Mouse (Mus musculus) hindbrain, postnatal 0 days (tissue): ENCODE results near the gene Diaph3. TPM values are rescaled to one million over a fixed set of nuclear protein-coding genes. Genes with fewer than 3 reads are reported as not detected.

Experiments
- ATAC-seq: fragments of 200-750 bp; cut with Nextera tagmentation; 2 replicates; pipeline ENCODE4 v1.8.0; 2017; ENCODE audit warnings: mild to moderate bottlenecking, moderate TSS enrichment, moderate library complexity
- DNase-seq: peaks from one replicate; pipeline ENCODE4 v3.0.0-alpha.2; 2015; ENCODE audit warnings: low spot score
- H3K27ac ChIP-seq: fragments of 300-500 bp; sonication (generic); 2 replicates; pipeline ENCODE4 v1.5.1; 2014; ENCODE audit warnings: mild to moderate bottlenecking
- H3K27me3 ChIP-seq: fragments of 300-500 bp; sonication (generic); 2 replicates; pipeline ENCODE4 v1.6.1; 2014; ENCODE audit warnings: low read length, mixed read lengths; ENCODE audit not compliant: insufficient read depth
- H3K36me3 ChIP-seq: fragments of 300-500 bp; sonication (generic); 2 replicates; pipeline ENCODE4 v1.6.1; 2014; ENCODE audit warnings: low read length, mixed read lengths; ENCODE audit not compliant: insufficient read depth
- H3K4me1 ChIP-seq: fragments of 300-500 bp; sonication (generic); 2 replicates; pipeline ENCODE4 v1.6.1; 2014; ENCODE audit warnings: antibody characterized with exemption, low read length, mixed read lengths; ENCODE audit not compliant: insufficient read depth
- H3K4me2 ChIP-seq: fragments of 300-500 bp; sonication (generic); 2 replicates; pipeline ENCODE4 v1.6.1; 2014; ENCODE audit warnings: low read depth, mild to moderate bottlenecking, low read length, moderate library complexity, mixed read lengths
- H3K4me3 ChIP-seq: fragments of 300-500 bp; sonication (generic); 2 replicates; pipeline ENCODE4 v1.5.1; 2014; ENCODE audit warnings: low read length
- H3K9ac ChIP-seq: fragments of 300-500 bp; sonication (generic); replicated peaks from 2 replicates; pipeline ENCODE4 v1.6.1; 2014; ENCODE audit warnings: mild to moderate bottlenecking, low read length, moderate library complexity, mixed read lengths
- H3K9me3 ChIP-seq: fragments of 300-500 bp; sonication (generic); 2 replicates; pipeline ENCODE4 v1.6.1; 2016; ENCODE audit warnings: low read length, mixed read lengths
- CTCF ChIP-seq: IDR thresholded peaks from 2 replicates; pipeline ENCODE4 v1.5.1; 2016; ENCODE audit warnings: antibody characterized with exemption, control low read depth, low read depth
- WGBS: fragments of 180-500 bp; shearing (Covaris S2); extraction: QIAGEN DNeasy Blood & Tissue Kit; methylation state at CpG from one replicate; pipeline ENCODE4 v1.1.7; 2014; 5-methylcytosine and 5-hydroxymethylcytosine counted together
- polyA plus RNA-seq: library from polyadenylated mRNA; unstranded; fragments of >200 nt; fragmentation: Nextera tagmentation; extraction: Ambion mirVana; gene quantifications from 2 replicates; pipeline ENCODE4 v1.2.1, GENCODE M21; 2015
- total RNA-seq: library from RNA; depleted of rRNA; stranded (reverse); fragments of >200 nt; gene quantifications from 2 replicates; pipeline ENCODE4 v1.2.3, GENCODE M21; 2014; rRNA removed

Diaph3 gene
- 1.1 and 2.6 TPM in 2 replicates for total RNA-seq
- polyA plus RNA-seq, result 3.3 and 5.1 TPM in 2 replicates

GRCm38 (mm10) chr14:87140963-87141486 is at the start of gene Diaph3:
Gene Diaph3 (minus strand): TSS chr14:87141235.
- TF ChIP-seq CTCF, result no peak
- Histone ChIP-seq H3K36me3 (no peaks in the 10 kb centered on the region), H3K27ac (no peak within 1 kb of the TSS), H3K4me3 (peak within 1 kb of the TSS; percentile 83), H3K4me1 (0 out of 2 replicates have a peak, but pooled peaks cover 4% of the 10 kb centered on the region), H3K27me3 (no peaks in the 10 kb centered on the region), H3K9ac (peak within 1 kb of the TSS; percentile 10), H3K4me2 (peak within 1 kb of the TSS; percentile 99), H3K9me3 (no peaks in the 10 kb centered on the region)
- peak; percentile 100 for ATAC-seq
- under 1% methylated on average over 43 of the region's 43 CpGs for WGBS
- DNase-seq, result peak; percentile 99

GRCm38 (mm10) chr14:87190685-87191084 is 49.6 kb upstream of the Diaph3 start:
- no peak overlapping the region for H3K4me3 ChIP-seq
- H3K27me3 ChIP-seq, result no peaks in the 10 kb centered on the region
- H3K36me3 ChIP-seq, result no peaks in the 10 kb centered on the region
- no peak for DNase-seq
- no peaks in the 10 kb centered on the region for H3K4me1 ChIP-seq
- 80% methylated on average over 4 of the region's 4 CpGs for WGBS
- H3K4me2 ChIP-seq, result no peak overlapping the region
- no peak overlapping the region for H3K27ac ChIP-seq
- H3K9me3 ChIP-seq, result no peaks in the 10 kb centered on the region
- ATAC-seq, result no peak
- no peak overlapping the region for H3K9ac ChIP-seq
- TF ChIP-seq CTCF, result no peak

GRCm38 (mm10) chr14:87171577-87171976 is 30.5 kb upstream of the Diaph3 start:
- ATAC-seq (no peak), DNase-seq (no peak)
- Histone ChIP-seq H3K27me3 (no peaks in the 10 kb centered on the region), H3K36me3 (no peaks in the 10 kb centered on the region), H3K4me1 (no peaks in the 10 kb centered on the region), H3K27ac (no peak overlapping the region), H3K9me3 (no peaks in the 10 kb centered on the region), H3K4me2 (no peak overlapping the region), H3K9ac (no peak overlapping the region), H3K4me3 (no peak overlapping the region)
- WGBS, result 92% methylated on average over 6 of the region's 6 CpGs
- TF ChIP-seq CTCF, result no peak

- no peak overlapping the region for H3K27ac ChIP-seq
- TF ChIP-seq CTCF, result no peak
- H3K4me1 ChIP-seq, result no peaks in the 10 kb centered on the region
- H3K27me3 ChIP-seq, result no peaks in the 10 kb centered on the region
- WGBS, result 75% methylated on average over 1 of the region's 1 CpGs
- H3K4me2 ChIP-seq, result no peak overlapping the region
- H3K9ac ChIP-seq, result no peak overlapping the region
- no peaks in the 10 kb centered on the region for H3K36me3 ChIP-seq
- H3K9me3 ChIP-seq, result no peaks in the 10 kb centered on the region
- H3K4me3 ChIP-seq, result no peak overlapping the region
- ATAC-seq, result no peak
- no peak for DNase-seq
Observed at GRCm38 (mm10) chr14:87169151-87169550, 28.1 kb upstream of the Diaph3 start.

- Histone ChIP-seq H3K4me1 (no peaks in the 10 kb centered on the region), H3K4me2 (no peak overlapping the region), H3K36me3 (no peaks in the 10 kb centered on the region), H3K9me3 (no peaks in the 10 kb centered on the region), H3K9ac (no peak overlapping the region), H3K27me3 (no peaks in the 10 kb centered on the region), H3K4me3 (no peak overlapping the region), H3K27ac (no peak overlapping the region)
- no peak for ATAC-seq
- 86% methylated on average over 9 of the region's 9 CpGs for WGBS
- no peak for DNase-seq
- TF ChIP-seq CTCF, result no peak
Observed at GRCm38 (mm10) chr14:87155621-87156238, 14.7 kb upstream of the Diaph3 start.

GRCm38 (mm10) chr14:87149684-87150083 is 8.6 kb upstream of the Diaph3 start:
- WGBS, result 87% methylated on average over 6 of the region's 6 CpGs
- no peak overlapping the region for H3K4me3 ChIP-seq
- H3K36me3 ChIP-seq, result no peaks in the 10 kb centered on the region
- no peaks in the 10 kb centered on the region for H3K9me3 ChIP-seq
- no peaks in the 10 kb centered on the region for H3K4me1 ChIP-seq
- no peak for DNase-seq
- H3K27me3 ChIP-seq, result no peaks in the 10 kb centered on the region
- no peak overlapping the region for H3K27ac ChIP-seq
- no peak overlapping the region for H3K9ac ChIP-seq
- H3K4me2 ChIP-seq, result no peak overlapping the region
- TF ChIP-seq CTCF, result no peak
- ATAC-seq, result no peak

GRCm38 (mm10) chr14:87146704-87147103 is 5.7 kb upstream of the Diaph3 start:
- Histone ChIP-seq H3K36me3 (no peaks in the 10 kb centered on the region), H3K4me2 (no peak overlapping the region), H3K27ac (no peak overlapping the region), H3K4me3 (no peak overlapping the region), H3K9me3 (no peaks in the 10 kb centered on the region), H3K9ac (no peak overlapping the region), H3K4me1 (0 out of 2 replicates have a peak, but pooled peaks cover under 1% of the 10 kb centered on the region), H3K27me3 (no peaks in the 10 kb centered on the region)
- no peak for DNase-seq
- ATAC-seq, result peak; percentile 43; the same call in 1 of the 2 replicates
- TF ChIP-seq CTCF, result no peak
- WGBS, result 36% methylated on average over 3 of the region's 3 CpGs
